Mouse (Mus musculus): ENCODE results near the gene Magi2.

- TF ChIP-seq CTCF (IDR thresholded peaks at IDR 0.05; ENCODE audit: borderline replicate concordance, control insufficient read depth, extremely low read depth, insufficient read depth, low read length, poor library complexity), result no peak
- no peak for TF ChIP-seq POLR2A (IDR thresholded peaks at IDR 0.05; ENCODE audit: control insufficient read depth, extremely low read depth, insufficient read depth, low read length, poor library complexity)
Measured at GRCm38 (mm10) chr5:20646947-20647346, 1420.1 kb downstream of the Magi2 start.

Measured in thymus, adult 2 months (tissue).